Mouse (Mus musculus) cerebellum, postnatal 10 days (tissue): Measurements from ENCODE around the gene Fam129a.

ENCODE experiments used
- DNase-seq, 2 experiments: peaks; one replicate each; pipeline ENCODE4 v3.0.0; 2021; ENCODE audit warnings: mixed read lengths in 2 of 2

Gene Fam129a

GRCm38 (mm10) chr1:151627141-151627540, 56.2 kb downstream of the Fam129a start:
- DNase-seq: no peak

- no peak for DNase-seq
Observed at GRCm38 (mm10) chr1:151629591-151630250, 58.7 kb downstream of the Fam129a start.

GRCm38 (mm10) chr1:151630251-151630628, 59.3 kb downstream of the Fam129a start:
- no peak for DNase-seq

- no peak for DNase-seq
Observed at GRCm38 (mm10) chr1:151631061-151631460, 60.1 kb downstream of the Fam129a start.

- peak; percentile 34 to 42 for DNase-seq
Observed at GRCm38 (mm10) chr1:151631703-151632294, 60.8 kb downstream of the Fam129a start.

- DNase-seq: no peak
Observed at GRCm38 (mm10) chr1:151632567-151633356, 61.8 kb downstream of the Fam129a start.

GRCm38 (mm10) chr1:151636637-151637036, 65.7 kb downstream of the Fam129a start:
- DNase-seq: no peak

- no peak for DNase-seq
Observed at GRCm38 (mm10) chr1:151637351-151637922, 66.5 kb downstream of the Fam129a start.

- no peak for DNase-seq
Observed at GRCm38 (mm10) chr1:151638357-151638756, 67.4 kb downstream of the Fam129a start.

GRCm38 (mm10) chr1:151638770-151639169, 67.8 kb downstream of the Fam129a start:
- DNase-seq: no peak

GRCm38 (mm10) chr1:151646380-151646779, 75.4 kb downstream of the Fam129a start:
- no peak for DNase-seq

GRCm38 (mm10) chr1:151648099-151648498, 77.1 kb downstream of the Fam129a start:
- no peak for DNase-seq

GRCm38 (mm10) chr1:151657042-151657605, 86.1 kb downstream of the Fam129a start:
- DNase-seq: no peak

GRCm38 (mm10) chr1:151658291-151658830, 87.4 kb downstream of the Fam129a start:
- DNase-seq: peak; percentile 24 to 37

- DNase-seq: no peak
Observed at GRCm38 (mm10) chr1:151659636-151660035, 88.7 kb downstream of the Fam129a start.

GRCm38 (mm10) chr1:151660251-151660650, 89.3 kb downstream of the Fam129a start:
- no peak for DNase-seq

GRCm38 (mm10) chr1:151660883-151661282, 89.9 kb downstream of the Fam129a start:
- no peak for DNase-seq

- no peak for DNase-seq
Observed at GRCm38 (mm10) chr1:151661684-151662439, 90.9 kb downstream of the Fam129a start.

- no peak for DNase-seq
Observed at GRCm38 (mm10) chr1:151662958-151663357, 92.0 kb downstream of the Fam129a start.

GRCm38 (mm10) chr1:151664384-151664783, 93.4 kb downstream of the Fam129a start:
- DNase-seq: no peak

- no peak for DNase-seq
Observed at GRCm38 (mm10) chr1:151664837-151665431, 93.9 kb downstream of the Fam129a start.
